Mouse (Mus musculus) neural tube, embryonic 15.5 days (tissue): ENCODE results near the gene Iqcn. TPM values are rescaled to one million over a fixed set of nuclear protein-coding genes. Genes with fewer than 3 reads are reported as not detected.

ENCODE experiments used
- ATAC-seq: fragments of 200-750 bp; cut with Nextera tagmentation; 2 replicates; pipeline ENCODE4 v1.8.0; 2017; ENCODE audit warnings: mild to moderate bottlenecking, moderate TSS enrichment, moderate library complexity; ENCODE audit not compliant: low FRiP score
- H3K27ac ChIP-seq: fragments of 300-500 bp; sonication (generic); replicated peaks from 2 replicates; pipeline ENCODE4 v1.5.1; 2015; ENCODE audit warnings: mild to moderate bottlenecking, inconsistent platforms
- H3K27me3 ChIP-seq: fragments of 300-500 bp; sonication (generic); replicated peaks from 2 replicates; pipeline ENCODE4 v1.6.1; 2015; ENCODE audit warnings: inconsistent platforms
- H3K36me3 ChIP-seq: fragments of 300-500 bp; sonication (generic); 2 replicates; pipeline ENCODE4 v1.6.1; 2015; ENCODE audit warnings: inconsistent platforms
- H3K4me1 ChIP-seq: fragments of 300-500 bp; sonication (generic); 2 replicates; pipeline ENCODE4 v1.6.1; 2015; ENCODE audit warnings: inconsistent platforms
- H3K4me2 ChIP-seq: fragments of 300-500 bp; sonication (generic); 2 replicates; pipeline ENCODE4 v1.6.1; 2015; ENCODE audit warnings: inconsistent platforms, mild to moderate bottlenecking, moderate library complexity
- H3K4me3 ChIP-seq: fragments of 300-500 bp; sonication (generic); replicated peaks from 2 replicates; pipeline ENCODE4 v1.5.1; 2015; ENCODE audit warnings: mild to moderate bottlenecking, inconsistent platforms
- H3K9ac ChIP-seq: fragments of 300-500 bp; sonication (generic); replicated peaks from 2 replicates; pipeline ENCODE4 v1.6.1; 2015; ENCODE audit warnings: mild to moderate bottlenecking, inconsistent platforms
- H3K9me3 ChIP-seq: fragments of 300-500 bp; sonication (generic); replicated peaks from 2 replicates; pipeline ENCODE4 v1.6.1; 2016; ENCODE audit warnings: inconsistent platforms
- WGBS: fragments of 180-500 bp; shearing (Covaris S2); methylation state at CpG from one replicate; pipeline ENCODE4 v1.1.7; 2015; ENCODE audit warnings: mixed read lengths; 5-methylcytosine and 5-hydroxymethylcytosine counted together
- polyA plus RNA-seq: library from polyadenylated mRNA; unstranded; fragments of >200 nt; fragmentation: Nextera tagmentation; extraction: Ambion mirVana; gene quantifications from 2 replicates; pipeline ENCODE4 v1.2.1, GENCODE M21; 2015

Gene Iqcn
- polyA plus RNA-seq, 1 experiment from 2014 or later, result 0.04 TPM

DNA sequence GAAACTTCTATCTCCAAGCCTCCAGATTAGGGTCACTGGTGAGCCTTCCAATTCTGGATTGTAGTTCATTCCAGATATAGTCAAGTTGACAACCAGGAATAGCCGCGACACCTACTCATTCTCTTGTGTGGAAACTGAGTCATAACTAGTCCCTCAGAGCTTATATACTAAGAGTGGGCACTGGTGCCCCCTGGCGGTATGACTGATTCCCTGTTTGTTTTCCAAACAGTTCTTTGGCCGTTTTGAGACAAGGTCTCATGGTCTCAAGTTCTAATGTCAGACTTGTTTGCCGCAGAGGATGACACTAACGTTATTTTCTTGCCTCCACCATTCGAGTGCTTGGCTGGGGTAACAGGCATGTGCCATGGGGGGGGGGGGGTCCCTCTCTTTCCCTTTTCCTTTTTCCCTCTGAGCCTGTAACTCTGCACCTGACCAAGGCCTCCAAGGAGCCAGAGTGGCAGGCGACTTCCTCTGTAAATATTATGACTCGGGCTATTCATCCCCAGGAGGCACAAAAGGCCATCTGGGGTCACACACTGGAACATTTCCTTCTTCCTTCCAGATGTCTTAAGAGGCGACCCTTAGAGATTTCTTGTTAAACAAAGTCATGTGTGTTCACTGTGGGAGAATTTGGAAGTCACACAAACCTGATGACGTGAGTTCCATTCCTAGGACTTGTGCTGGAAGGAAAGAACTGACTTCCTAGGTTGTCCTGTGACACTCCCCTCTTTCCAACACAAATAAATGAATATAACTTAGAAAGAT is 48.9 kb downstream of the Iqcn start:
- Histone ChIP-seq H3K4me2 (no peak overlapping the region), H3K9me3 (no peaks in the 10 kb centered on the region), H3K4me1 (peaks cover 30% of the 10 kb centered on the region), H3K27me3 (peaks cover 28% of the 10 kb centered on the region), H3K27ac (0 out of 2 replicates have a peak overlapping the region, but pooled peaks have one; percentile 0), H3K9ac (no peak overlapping the region), H3K4me3 (no peak overlapping the region), H3K36me3 (peaks cover 15% of the 10 kb centered on the region)
- no peak for ATAC-seq
- 38% methylated on average over 11 of the region's 11 CpGs for WGBS

- H3K4me3 ChIP-seq, result no peak overlapping the region
- ATAC-seq, result no peak
- H3K36me3 ChIP-seq, result peaks cover 24% of the 10 kb centered on the region
- H3K4me2 ChIP-seq, result peak overlapping the region; percentile 9
- H3K27ac ChIP-seq, result 0 out of 2 replicates have a peak overlapping the region, but pooled peaks have one; percentile 92
- 33% methylated on average over 21 of the region's 21 CpGs for WGBS
- no peaks in the 10 kb centered on the region for H3K9me3 ChIP-seq
- H3K9ac ChIP-seq, result 0 out of 2 replicates have a peak overlapping the region, but pooled peaks have one; percentile 18
- peaks cover 19% of the 10 kb centered on the region for H3K27me3 ChIP-seq
- peaks cover 38% of the 10 kb centered on the region for H3K4me1 ChIP-seq
Observed at GRCm38 (mm10) chr8:70753151-70753550, 49.9 kb downstream of the Iqcn start.

DNA sequence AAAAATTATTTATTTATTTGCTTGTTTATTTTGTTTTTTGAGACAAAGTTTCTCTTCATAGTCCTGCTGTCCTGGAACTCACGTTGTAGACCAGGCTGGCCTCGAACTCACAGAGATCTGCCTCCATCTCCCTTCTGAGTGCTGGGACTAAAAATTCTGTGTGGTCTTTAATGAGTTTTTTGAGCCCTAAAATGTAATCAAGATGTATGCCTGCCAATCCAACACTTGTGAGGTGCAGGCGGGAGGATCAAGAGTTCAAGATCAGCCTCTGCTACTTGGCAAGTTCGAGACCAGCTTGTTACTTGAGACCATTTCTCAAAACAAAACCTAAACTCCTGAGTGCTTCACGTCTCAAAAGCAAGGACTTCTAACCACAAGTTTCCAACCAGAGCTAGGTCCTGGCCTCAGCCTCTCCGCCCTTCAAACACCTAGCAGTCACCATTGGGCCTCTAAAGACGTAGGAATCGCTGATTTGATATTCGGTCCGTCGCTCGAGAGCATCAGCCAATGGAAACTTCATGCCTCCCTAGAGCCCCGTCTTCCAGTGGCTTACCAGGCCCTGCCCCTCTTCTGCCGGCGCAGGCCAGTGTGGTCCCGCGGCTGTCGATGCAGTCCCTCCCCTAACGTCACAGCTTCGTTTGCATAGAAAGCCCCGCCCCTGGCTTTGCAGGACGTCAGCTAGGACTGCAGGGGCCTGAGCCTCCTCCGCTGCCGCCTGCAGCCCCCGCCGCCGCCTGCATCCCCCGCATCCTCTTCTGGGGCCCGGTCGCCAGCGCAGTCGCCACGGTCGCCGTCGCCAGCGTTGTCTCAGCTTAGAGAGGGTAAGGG is 51.0 kb downstream of the Iqcn start, which contains the start of gene Rab3a:
Gene Rab3a, plus strand, starts transcription at position 637 of the 828 bp plus-strand sequence.
- Histone ChIP-seq H3K36me3 (peaks cover 32% of the 10 kb centered on the region), H3K9ac (peak within 1 kb of the TSS; percentile 78), H3K4me1 (peaks cover 46% of the 10 kb centered on the region), H3K9me3 (no peaks in the 10 kb centered on the region), H3K27ac (peak within 1 kb of the TSS; percentile 92), H3K4me2 (peak within 1 kb of the TSS; percentile 73), H3K4me3 (peak within 1 kb of the TSS; percentile 69), H3K27me3 (peaks cover 9% of the 10 kb centered on the region; the same call in 1 of the 2 replicates)
- peak; percentile 97 for ATAC-seq
- 9% methylated on average over 37 of the region's 37 CpGs for WGBS

DNA sequence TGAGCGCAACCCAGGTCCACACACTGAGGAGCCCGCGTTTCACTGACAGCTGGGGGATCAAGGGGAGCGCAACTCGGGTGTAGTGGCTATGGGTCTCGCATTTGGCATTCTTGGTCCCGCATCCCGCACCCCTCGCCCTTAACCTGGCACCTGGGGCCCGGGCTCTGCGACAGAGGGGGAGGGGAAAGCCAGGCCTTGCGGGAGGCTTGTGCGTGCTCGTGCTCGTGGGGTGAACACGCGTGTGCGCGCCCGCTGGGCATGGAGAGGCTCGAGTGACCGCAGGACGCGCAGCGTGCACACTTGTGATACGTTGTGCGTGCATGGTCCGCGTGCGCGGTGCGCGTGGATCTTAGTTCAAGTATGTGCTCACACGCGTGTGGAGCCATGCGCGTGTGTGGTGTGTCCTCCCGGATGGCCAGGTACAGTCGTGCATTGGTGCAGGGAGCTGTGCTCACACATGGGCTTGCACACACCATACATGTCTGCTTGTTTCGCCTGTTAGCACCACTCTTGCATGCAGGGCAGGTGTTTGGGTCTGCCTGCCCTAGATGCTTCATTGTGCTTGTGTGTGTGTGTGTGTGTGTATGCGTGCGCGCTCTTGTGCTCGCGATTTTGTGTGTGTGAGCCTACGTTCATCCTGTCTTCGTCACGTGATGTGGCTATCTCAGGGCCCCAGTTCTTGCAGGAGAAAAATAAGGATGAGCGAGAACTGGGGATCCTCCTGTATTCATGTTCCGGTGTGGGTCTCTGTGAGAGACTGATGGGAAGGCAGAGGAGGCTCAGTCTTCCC is 51.8 kb downstream of the Iqcn start:
- Histone ChIP-seq H3K36me3 (peaks cover 32% of the 10 kb centered on the region), H3K9me3 (no peaks in the 10 kb centered on the region), H3K27me3 (0 out of 2 replicates have a peak, but pooled peaks cover under 1% of the 10 kb centered on the region), H3K9ac (peak overlapping the region; percentile 78), H3K4me2 (peak overlapping the region; percentile 73), H3K4me3 (peak overlapping the region; percentile 69), H3K4me1 (peaks cover 54% of the 10 kb centered on the region), H3K27ac (peak overlapping the region; percentile 92)
- peak; percentile 69 for ATAC-seq
- WGBS, result 10% methylated on average over 50 of the region's 50 CpGs

DNA sequence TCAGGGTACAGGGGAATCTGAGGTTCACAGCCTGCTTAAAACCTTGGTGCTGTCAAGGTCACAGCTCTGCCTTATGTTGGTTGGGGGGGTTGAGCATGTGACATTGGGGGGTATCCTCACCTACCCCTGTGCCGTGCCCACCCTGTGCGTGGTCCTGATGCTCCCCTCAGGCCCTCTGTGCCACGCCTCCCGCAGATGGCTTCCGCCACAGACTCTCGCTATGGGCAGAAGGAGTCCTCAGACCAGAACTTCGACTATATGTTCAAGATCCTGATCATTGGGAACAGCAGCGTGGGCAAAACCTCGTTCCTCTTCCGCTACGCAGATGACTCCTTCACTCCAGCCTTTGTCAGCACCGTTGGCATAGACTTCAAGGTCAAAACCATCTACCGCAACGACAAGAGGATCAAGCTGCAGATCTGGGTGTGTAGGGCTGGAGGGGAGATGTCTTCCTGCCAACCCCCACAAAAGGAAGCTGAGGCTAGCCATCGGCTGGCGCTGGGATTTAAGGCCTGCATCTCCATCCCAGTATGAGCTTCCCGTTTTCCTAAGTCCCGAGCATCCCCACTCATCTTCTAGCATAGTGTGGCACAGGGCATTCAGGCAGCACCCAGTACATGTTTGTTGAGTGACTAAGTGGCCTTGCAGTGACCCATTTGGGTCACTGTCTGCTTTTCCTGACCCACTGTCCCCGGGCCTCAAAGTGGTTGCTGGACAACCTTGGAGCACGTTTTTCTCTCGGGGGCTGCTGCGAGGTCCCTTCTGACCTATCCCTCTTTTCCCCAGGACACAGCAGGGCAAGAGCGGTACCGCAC is 52.6 kb downstream of the Iqcn start:
- H3K9me3 ChIP-seq, result no peaks in the 10 kb centered on the region
- peak overlapping the region; percentile 69 for H3K4me3 ChIP-seq
- WGBS, result 81% methylated on average over 24 of the region's 24 CpGs
- peaks cover 59% of the 10 kb centered on the region for H3K4me1 ChIP-seq
- no peak for ATAC-seq
- peak overlapping the region; percentile 78 for H3K9ac ChIP-seq
- H3K27me3 ChIP-seq, result no peaks in the 10 kb centered on the region
- peak overlapping the region; percentile 73 for H3K4me2 ChIP-seq
- H3K27ac ChIP-seq, result peak overlapping the region; percentile 92
- peaks cover 32% of the 10 kb centered on the region for H3K36me3 ChIP-seq

- ATAC-seq, result no peak
- peaks cover 65% of the 10 kb centered on the region for H3K4me1 ChIP-seq
- WGBS, result 93% methylated on average over 6 of the region's 6 CpGs
- H3K9ac ChIP-seq, result no peak overlapping the region
- H3K27ac ChIP-seq, result no peak overlapping the region
- peak overlapping the region; percentile 69; the same call in 1 of the 2 replicates for H3K4me3 ChIP-seq
- H3K9me3 ChIP-seq, result no peaks in the 10 kb centered on the region
- peaks cover 32% of the 10 kb centered on the region for H3K36me3 ChIP-seq
- H3K27me3 ChIP-seq, result no peaks in the 10 kb centered on the region
- H3K4me2 ChIP-seq, result no peak overlapping the region
Observed at GRCm38 (mm10) chr8:70756476-70757040, 53.3 kb downstream of the Iqcn start.

DNA sequence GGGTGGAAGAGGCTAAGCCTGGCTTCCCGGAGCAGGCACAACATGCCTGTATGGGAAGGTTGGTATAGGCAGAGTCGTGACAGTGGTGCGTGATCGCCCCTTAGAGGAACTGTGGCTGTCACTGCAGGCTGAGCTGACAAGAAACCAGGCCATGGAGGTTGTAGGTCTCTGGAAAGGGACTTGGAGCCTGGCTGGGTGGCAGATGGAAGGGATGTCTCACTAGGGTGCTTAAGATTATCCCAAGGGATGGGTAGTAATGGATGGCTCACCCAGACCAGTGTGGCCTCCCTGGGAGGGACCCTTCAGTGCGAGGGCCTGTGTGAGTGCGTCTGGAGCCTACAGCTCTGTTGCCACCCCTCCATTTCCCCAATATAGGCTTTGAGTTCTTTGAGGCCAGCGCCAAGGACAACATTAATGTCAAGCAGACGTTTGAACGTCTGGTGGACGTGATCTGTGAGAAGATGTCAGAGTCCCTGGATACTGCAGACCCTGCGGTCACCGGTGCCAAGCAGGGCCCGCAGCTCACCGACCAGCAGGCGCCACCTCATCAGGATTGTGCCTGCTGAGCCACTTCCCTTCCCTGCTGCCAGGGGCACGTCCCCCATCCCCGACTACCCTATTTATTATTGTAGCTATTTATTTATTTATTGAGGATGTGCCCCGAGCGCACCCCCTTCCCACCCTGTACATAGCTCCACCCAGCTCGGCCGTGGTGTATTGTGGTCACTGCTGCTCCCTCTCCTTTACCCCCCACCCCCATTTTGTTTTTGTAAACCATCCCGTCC is 54.5 kb downstream of the Iqcn start:
- H3K27me3 ChIP-seq, result no peaks in the 10 kb centered on the region
- peaks cover 32% of the 10 kb centered on the region for H3K36me3 ChIP-seq
- H3K4me3 ChIP-seq, result no peak overlapping the region
- no peak overlapping the region for H3K4me2 ChIP-seq
- H3K9me3 ChIP-seq, result no peaks in the 10 kb centered on the region
- peak overlapping the region; percentile 0; the same call in 1 of the 2 replicates for H3K9ac ChIP-seq
- H3K27ac ChIP-seq, result 0 out of 2 replicates have a peak overlapping the region, but pooled peaks have one; percentile 19
- WGBS, result 61% methylated on average over 22 of the region's 22 CpGs
- H3K4me1 ChIP-seq, result peaks cover 66% of the 10 kb centered on the region
- ATAC-seq, result no peak

DNA sequence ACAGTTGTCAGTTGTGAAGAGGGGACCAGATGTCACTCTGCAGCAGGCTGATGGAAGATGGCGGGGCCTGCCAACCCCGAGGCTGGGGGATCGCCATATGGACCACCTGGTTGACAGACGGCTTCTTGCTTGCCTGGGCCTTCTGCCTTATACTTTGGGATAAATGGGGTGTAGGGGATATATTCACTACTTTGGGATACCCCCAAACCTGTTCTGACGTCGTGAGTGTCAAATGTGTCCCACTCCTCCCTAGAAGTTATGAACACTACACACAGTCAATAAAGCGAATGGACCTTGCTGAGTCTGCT is 55.0 kb downstream of the Iqcn start:
- no peak for ATAC-seq
- Histone ChIP-seq H3K4me3 (no peak overlapping the region), H3K36me3 (peaks cover 32% of the 10 kb centered on the region), H3K9me3 (no peaks in the 10 kb centered on the region), H3K4me1 (peaks cover 62% of the 10 kb centered on the region), H3K9ac (no peak overlapping the region), H3K27me3 (no peaks in the 10 kb centered on the region), H3K27ac (no peak overlapping the region), H3K4me2 (no peak overlapping the region)
- 76% methylated on average over 7 of the region's 7 CpGs for WGBS

DNA sequence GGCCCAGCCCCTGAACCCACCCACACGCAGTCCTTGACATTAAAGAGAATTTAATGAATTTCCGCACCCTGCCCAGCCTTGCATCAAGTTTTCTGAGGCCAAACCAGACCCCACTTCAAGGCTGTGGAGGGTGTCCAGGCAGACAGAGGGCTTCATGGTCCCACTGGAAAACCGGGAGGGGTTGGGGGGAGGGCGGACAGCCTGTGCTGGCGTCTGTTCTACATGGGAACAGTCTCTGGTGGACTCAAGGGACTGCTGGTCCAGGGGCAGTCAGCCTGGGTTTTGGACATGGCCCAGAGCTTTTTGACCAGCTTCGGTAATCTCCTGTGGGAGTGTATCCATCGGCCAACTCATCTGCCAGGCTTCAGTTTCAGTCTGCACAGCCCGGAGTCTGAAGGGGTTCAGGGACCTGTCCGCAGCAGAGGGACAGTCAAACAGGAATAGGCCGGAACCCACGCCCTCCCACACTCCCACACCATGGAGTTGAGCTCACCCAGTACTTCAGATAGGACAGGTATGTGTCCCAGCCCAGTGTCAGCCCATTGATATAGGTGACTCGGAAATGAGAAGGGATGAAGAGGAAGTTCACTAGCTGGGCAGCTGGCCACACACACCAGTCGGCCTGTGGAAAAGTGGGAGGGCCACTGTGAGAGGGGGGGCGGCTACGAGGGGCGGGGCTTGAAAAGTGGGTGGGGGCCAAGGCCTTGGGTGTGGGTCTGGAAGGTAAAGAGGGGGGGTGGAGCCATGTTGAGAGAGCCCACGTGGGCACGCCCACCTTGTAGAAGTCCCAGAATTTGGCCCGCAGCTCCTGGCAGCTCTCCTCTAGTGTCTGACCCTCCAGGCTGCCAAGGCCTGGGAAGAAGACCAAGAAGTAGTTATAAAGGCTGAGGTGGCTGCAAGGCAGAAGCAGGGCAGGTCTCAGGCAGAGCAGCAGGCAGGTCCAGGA is 55.6 kb downstream of the Iqcn start:
- no peaks in the 10 kb centered on the region for H3K27me3 ChIP-seq
- no peaks in the 10 kb centered on the region for H3K9me3 ChIP-seq
- peaks cover 32% of the 10 kb centered on the region for H3K36me3 ChIP-seq
- no peak overlapping the region for H3K4me3 ChIP-seq
- peaks cover 59% of the 10 kb centered on the region for H3K4me1 ChIP-seq
- peak overlapping the region; percentile 84; the same call in 1 of the 2 replicates for H3K9ac ChIP-seq
- peak overlapping the region; percentile 98 for H3K4me2 ChIP-seq
- ATAC-seq, result no peak
- no peak overlapping the region; the same call in 1 of the 2 replicates for H3K27ac ChIP-seq
- 66% methylated on average over 19 of the region's 19 CpGs for WGBS
